Mouse (Mus musculus) limb, embryonic 14.5 days (tissue): ENCODE results near the gene Chrna5. TPM values are rescaled to one million over a fixed set of nuclear protein-coding genes. Genes with fewer than 3 reads are reported as not detected.

Experiments used
- ATAC-seq: fragments of 200-750 bp; cut with Nextera tagmentation; 2 replicates; pipeline ENCODE4 v1.8.0; 2017; ENCODE audit warnings: low read depth, moderate number of reproducible peaks, moderate TSS enrichment; ENCODE audit not compliant: low FRiP score
- DNase-seq: peaks from one replicate; pipeline ENCODE4 v3.0.0-alpha.2; 2015; ENCODE audit warnings: low spot score
- H3K27ac ChIP-seq: fragments of 300-500 bp; sonication (generic); replicated peaks from 2 replicates; pipeline ENCODE4 v1.5.1; 2014; ENCODE audit warnings: low read depth, mild to moderate bottlenecking, low read length, moderate library complexity, mixed read lengths
- H3K27me3 ChIP-seq: fragments of 300-500 bp; sonication (generic); 2 replicates; pipeline ENCODE4 v1.6.1; 2014; ENCODE audit warnings: low read length, mixed read lengths; ENCODE audit not compliant: control insufficient read depth, insufficient read depth
- H3K36me3 ChIP-seq: fragments of 300-500 bp; sonication (generic); 2 replicates; pipeline ENCODE4 v1.6.1; 2014; ENCODE audit warnings: mild to moderate bottlenecking, low read length, moderate library complexity, mixed read lengths; ENCODE audit not compliant: control insufficient read depth, insufficient read depth
- H3K4me1 ChIP-seq: fragments of 300-500 bp; sonication (generic); 2 replicates; pipeline ENCODE4 v1.6.1; 2014; ENCODE audit warnings: antibody characterized with exemption, low read length, mixed read lengths; ENCODE audit not compliant: control insufficient read depth, insufficient read depth
- H3K4me2 ChIP-seq: fragments of 300-500 bp; sonication (generic); replicated peaks from 2 replicates; pipeline ENCODE4 v1.6.1; 2014; ENCODE audit warnings: low read depth, mild to moderate bottlenecking, low read length, moderate library complexity; ENCODE audit not compliant: severe bottlenecking
- H3K4me3 ChIP-seq: fragments of 300-500 bp; sonication (generic); replicated peaks from 2 replicates; pipeline ENCODE4 v1.5.1; 2014; ENCODE audit warnings: low read length
- H3K9ac ChIP-seq: fragments of 300-500 bp; sonication (generic); 2 replicates; pipeline ENCODE4 v1.6.1; 2014; ENCODE audit warnings: mild to moderate bottlenecking, low read depth, low read length, moderate library complexity; ENCODE audit not compliant: severe bottlenecking
- H3K9me3 ChIP-seq: fragments of 300-500 bp; sonication (generic); 2 replicates; pipeline ENCODE4 v1.6.1; 2016; ENCODE audit warnings: low read length; ENCODE audit not compliant: control insufficient read depth
- POLR2A ChIP-seq: fragments of 200-500 bp; IDR thresholded peaks from 2 replicates; pipeline ENCODE4 v1.8.0; 2012; ENCODE audit warnings: inconsistent platforms, mild to moderate bottlenecking, moderate library complexity, borderline replicate concordance; ENCODE audit not compliant: insufficient read depth, insufficient read length; ENCODE audit errors: extremely low read depth
- WGBS: fragments of 180-500 bp; shearing (Covaris S2); extraction: QIAGEN DNeasy Blood & Tissue Kit; methylation state at CpG from one replicate; pipeline ENCODE4 v1.1.7; 2014; 5-methylcytosine and 5-hydroxymethylcytosine counted together
- polyA plus RNA-seq, 2 experiments: library from polyadenylated mRNA; depleted of rRNA in 1 of 2; stranded (reverse) in 1 of 2; unstranded in 1 of 2; fragments of >200 nt; fragmentation: Nextera tagmentation in 1 of 2; extraction: Ambion mirVana in 1 of 2; gene quantifications; 2 replicates each; pipeline versions ENCODE4 v1.2.1 to v1.2.3; 2012 to 2014

Chrna5 gene
- polyA plus RNA-seq, 2 experiments: 2.1 to 2.6 TPM

GRCm38 (mm10) chr9:55038948-55039347, 58.3 kb downstream of the Chrna5 start:
- no peak overlapping the region for H3K9ac ChIP-seq
- H3K4me1 ChIP-seq: no peaks in the 10 kb centered on the region
- no peak overlapping the region for H3K27ac ChIP-seq
- H3K27me3 ChIP-seq: no peaks in the 10 kb centered on the region
- no peak for TF ChIP-seq POLR2A
- DNase-seq: no peak
- H3K36me3 ChIP-seq: no peaks in the 10 kb centered on the region
- 75% methylated on average over 8 of the region's 8 CpGs for WGBS
- no peak for ATAC-seq
- no peak overlapping the region for H3K4me3 ChIP-seq
- H3K4me2 ChIP-seq: no peak overlapping the region
- H3K9me3 ChIP-seq: no peaks in the 10 kb centered on the region

GRCm38 (mm10) chr9:55039983-55040382, 59.3 kb downstream of the Chrna5 start:
- ATAC-seq: no peak
- no peak for TF ChIP-seq POLR2A
- WGBS: 72% methylated on average over 5 of the region's 5 CpGs

GRCm38 (mm10) chr9:55041389-55041788, 60.7 kb downstream of the Chrna5 start:
- 48% methylated on average over 2 of the region's 2 CpGs for WGBS
- no peaks in the 10 kb centered on the region for H3K27me3 ChIP-seq
- DNase-seq (no peak), ATAC-seq (no peak)
- no peak overlapping the region for H3K27ac ChIP-seq
- no peaks in the 10 kb centered on the region for H3K4me1 ChIP-seq
- no peaks in the 10 kb centered on the region for H3K9me3 ChIP-seq
- no peak overlapping the region for H3K4me2 ChIP-seq
- no peak overlapping the region for H3K9ac ChIP-seq
- H3K36me3 ChIP-seq: no peaks in the 10 kb centered on the region
- no peak overlapping the region for H3K4me3 ChIP-seq
- no peak for TF ChIP-seq POLR2A

More at GRCm38 (mm10) chr9:55039983-55040382, 59.3 kb downstream of the Chrna5 start:
- H3K4me3 ChIP-seq: no peak overlapping the region
- no peak overlapping the region for H3K4me2 ChIP-seq
- no peaks in the 10 kb centered on the region for H3K27me3 ChIP-seq
- no peaks in the 10 kb centered on the region for H3K4me1 ChIP-seq
- no peak overlapping the region for H3K27ac ChIP-seq
- no peak overlapping the region for H3K9ac ChIP-seq
- no peaks in the 10 kb centered on the region for H3K9me3 ChIP-seq
- DNase-seq: no peak
- no peaks in the 10 kb centered on the region for H3K36me3 ChIP-seq

- ATAC-seq: no peak
- no peaks in the 10 kb centered on the region for H3K36me3 ChIP-seq
- H3K4me1 ChIP-seq: no peaks in the 10 kb centered on the region; the same call in 1 of the 2 replicates
- no peak for DNase-seq
- H3K9ac ChIP-seq: no peak overlapping the region
- no peak for TF ChIP-seq POLR2A
- no peak overlapping the region for H3K27ac ChIP-seq
- WGBS: 10% methylated on average over 8 of the region's 8 CpGs
- no peak overlapping the region for H3K4me2 ChIP-seq
- no peaks in the 10 kb centered on the region for H3K9me3 ChIP-seq
- no peaks in the 10 kb centered on the region for H3K27me3 ChIP-seq
- no peak overlapping the region for H3K4me3 ChIP-seq
These were observed 63.0 kb downstream of the Chrna5 start for GRCm38 (mm10) chr9:55043688-55044087.

GRCm38 (mm10) chr9:55045001-55045400, 64.3 kb downstream of the Chrna5 start:
- Histone ChIP-seq H3K9me3 (no peaks in the 10 kb centered on the region), H3K9ac (no peak overlapping the region), H3K27ac (no peak overlapping the region), H3K4me3 (no peak overlapping the region), H3K27me3 (no peaks in the 10 kb centered on the region), H3K4me2 (no peak overlapping the region), H3K36me3 (no peaks in the 10 kb centered on the region), H3K4me1 (no peaks in the 10 kb centered on the region; the same call in 1 of the 2 replicates)
- TF ChIP-seq POLR2A: no peak
- no peak for DNase-seq
- ATAC-seq: no peak
- WGBS: 76% methylated on average over 2 of the region's 2 CpGs

- ATAC-seq (no peak), DNase-seq (no peak)
- Histone ChIP-seq H3K36me3 (no peaks in the 10 kb centered on the region), H3K27me3 (no peaks in the 10 kb centered on the region), H3K27ac (no peak overlapping the region), H3K4me3 (no peak overlapping the region), H3K4me2 (no peak overlapping the region), H3K4me1 (no peaks in the 10 kb centered on the region; the same call in 1 of the 2 replicates), H3K9me3 (no peaks in the 10 kb centered on the region), H3K9ac (no peak overlapping the region)
- 1% methylated on average over 3 of the region's 3 CpGs for WGBS
- no peak for TF ChIP-seq POLR2A
These were observed 66.1 kb downstream of the Chrna5 start for GRCm38 (mm10) chr9:55046764-55047163.
